Mouse (Mus musculus) forebrain, embryonic 14.5 days (tissue): Measurements from ENCODE around the gene Xylt1. TPM values are rescaled to one million over a fixed set of nuclear protein-coding genes. Genes with fewer than 3 reads are reported as not detected.

Source experiments
- ATAC-seq: fragments of 200-750 bp; cut with Nextera tagmentation; 2 replicates; pipeline ENCODE4 v1.8.0; 2017; ENCODE audit warnings: mild to moderate bottlenecking, moderate library complexity
- DNase-seq: peaks from one replicate; pipeline ENCODE4 v3.0.0-alpha.2; 2015; ENCODE audit warnings: low spot score
- H3K27ac ChIP-seq: fragments of 300-500 bp; sonication (generic); 2 replicates; pipeline ENCODE4 v1.5.1; 2014; ENCODE audit warnings: low read depth, mild to moderate bottlenecking, control low read depth, low read length, moderate library complexity
- H3K27me3 ChIP-seq: fragments of 300-500 bp; sonication (generic); replicated peaks from 2 replicates; pipeline ENCODE4 v1.6.1; 2014; ENCODE audit warnings: low read length, control low read depth, mixed read lengths; ENCODE audit not compliant: control insufficient read depth, insufficient read depth
- H3K36me3 ChIP-seq: fragments of 300-500 bp; sonication (generic); 2 replicates; pipeline ENCODE4 v1.6.1; 2014; ENCODE audit warnings: low read length, control low read depth; ENCODE audit not compliant: control insufficient read depth, insufficient read depth
- H3K4me1 ChIP-seq: fragments of 300-500 bp; sonication (generic); 2 replicates; pipeline ENCODE4 v1.6.1; 2014; ENCODE audit warnings: antibody characterized with exemption, low read length, control low read depth; ENCODE audit not compliant: control insufficient read depth, insufficient read depth
- H3K4me2 ChIP-seq: fragments of 300-500 bp; sonication (generic); 2 replicates; pipeline ENCODE4 v1.6.1; 2014; ENCODE audit warnings: mild to moderate bottlenecking, control low read depth, low read length
- H3K4me3 ChIP-seq: fragments of 300-500 bp; sonication (generic); 2 replicates; pipeline ENCODE4 v1.5.1; 2014; ENCODE audit warnings: low read depth, low read length, control low read depth
- H3K9ac ChIP-seq: fragments of 300-500 bp; sonication (generic); 2 replicates; pipeline ENCODE4 v1.6.1; 2014; ENCODE audit warnings: mild to moderate bottlenecking, low read length, control low read depth, moderate library complexity
- H3K9me3 ChIP-seq: fragments of 300-500 bp; sonication (generic); replicated peaks from 2 replicates; pipeline ENCODE4 v1.6.1; 2016; ENCODE audit warnings: low read length, control low read depth, mixed read lengths; ENCODE audit not compliant: control insufficient read depth
- WGBS: fragments of 180-500 bp; shearing (Covaris S2); extraction: QIAGEN DNeasy Blood & Tissue Kit; methylation state at CpG from one replicate; pipeline ENCODE4 v1.1.7; 2014; 5-methylcytosine and 5-hydroxymethylcytosine counted together
- polyA plus RNA-seq: library from polyadenylated mRNA; unstranded; fragments of >200 nt; fragmentation: Nextera tagmentation; extraction: Ambion mirVana; gene quantifications from 2 replicates; pipeline ENCODE4 v1.2.1, GENCODE M21; 2014

Gene Xylt1
- polyA plus RNA-seq, 1 experiment from 2014 or later, result 1.5 TPM

DNA sequence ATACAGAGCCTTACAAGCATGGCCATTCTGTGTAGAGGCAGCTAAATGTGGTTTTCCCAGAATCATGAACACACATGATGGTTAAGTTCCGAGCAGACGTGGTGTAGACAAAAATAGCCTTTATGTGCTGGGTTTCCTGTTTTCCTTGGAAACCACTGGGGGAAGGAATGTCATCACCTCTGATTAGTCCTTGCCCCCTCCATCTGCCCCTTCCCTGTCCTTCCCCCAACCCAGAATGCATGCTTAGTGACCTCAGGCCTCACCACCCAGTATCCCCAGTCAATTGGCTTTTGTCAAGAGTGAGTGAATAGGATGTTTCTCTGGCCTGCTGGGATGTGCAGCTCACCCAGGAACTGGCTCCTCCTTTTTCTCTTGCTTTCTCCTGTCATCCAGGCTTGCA lies 93.5 kb downstream of the Xylt1 start:
- H3K27me3 ChIP-seq, result no peaks in the 10 kb centered on the region
- DNase-seq (no peak), ATAC-seq (no peak)
- 12% methylated on average over 2 of the region's 2 CpGs for WGBS
- no peaks in the 10 kb centered on the region for H3K9me3 ChIP-seq
- H3K9ac ChIP-seq, result no peak overlapping the region
- H3K4me1 ChIP-seq, result peaks cover 33% of the 10 kb centered on the region
- no peaks in the 10 kb centered on the region for H3K36me3 ChIP-seq
- H3K4me3 ChIP-seq, result no peak overlapping the region
- H3K4me2 ChIP-seq, result no peak overlapping the region
- H3K27ac ChIP-seq, result no peak overlapping the region

GRCm38 (mm10) chr7:117475106-117475505 lies 94.3 kb downstream of the Xylt1 start:
- Histone ChIP-seq H3K4me1 (peaks cover 33% of the 10 kb centered on the region), H3K9me3 (no peaks in the 10 kb centered on the region), H3K27me3 (no peaks in the 10 kb centered on the region), H3K9ac (no peak overlapping the region), H3K36me3 (no peaks in the 10 kb centered on the region), H3K4me3 (no peak overlapping the region), H3K4me2 (no peak overlapping the region), H3K27ac (no peak overlapping the region)
- WGBS, result 63% methylated on average over 4 of the region's 4 CpGs
- ATAC-seq (no peak), DNase-seq (no peak)

GRCm38 (mm10) chr7:117478937-117479336 lies 98.2 kb downstream of the Xylt1 start:
- DNase-seq (no peak), ATAC-seq (no peak)
- Histone ChIP-seq H3K27me3 (no peaks in the 10 kb centered on the region), H3K9ac (no peak overlapping the region), H3K27ac (no peak overlapping the region), H3K36me3 (no peaks in the 10 kb centered on the region), H3K4me3 (no peak overlapping the region), H3K9me3 (no peaks in the 10 kb centered on the region), H3K4me2 (no peak overlapping the region), H3K4me1 (peaks cover 10% of the 10 kb centered on the region; the same call in 1 of the 2 replicates)
- WGBS, result 10% methylated on average over 1 of the region's 1 CpGs

- H3K9ac ChIP-seq, result no peak overlapping the region
- H3K9me3 ChIP-seq, result no peaks in the 10 kb centered on the region
- H3K27ac ChIP-seq, result no peak overlapping the region
- no peak overlapping the region for H3K4me2 ChIP-seq
- H3K4me3 ChIP-seq, result no peak overlapping the region
- DNase-seq (no peak), ATAC-seq (no peak)
- WGBS, result 66% methylated on average over 5 of the region's 5 CpGs
- H3K36me3 ChIP-seq, result no peaks in the 10 kb centered on the region
- no peaks in the 10 kb centered on the region for H3K4me1 ChIP-seq
- H3K27me3 ChIP-seq, result no peaks in the 10 kb centered on the region
These were observed 100.1 kb downstream of the Xylt1 start for GRCm38 (mm10) chr7:117480831-117481230.

DNA sequence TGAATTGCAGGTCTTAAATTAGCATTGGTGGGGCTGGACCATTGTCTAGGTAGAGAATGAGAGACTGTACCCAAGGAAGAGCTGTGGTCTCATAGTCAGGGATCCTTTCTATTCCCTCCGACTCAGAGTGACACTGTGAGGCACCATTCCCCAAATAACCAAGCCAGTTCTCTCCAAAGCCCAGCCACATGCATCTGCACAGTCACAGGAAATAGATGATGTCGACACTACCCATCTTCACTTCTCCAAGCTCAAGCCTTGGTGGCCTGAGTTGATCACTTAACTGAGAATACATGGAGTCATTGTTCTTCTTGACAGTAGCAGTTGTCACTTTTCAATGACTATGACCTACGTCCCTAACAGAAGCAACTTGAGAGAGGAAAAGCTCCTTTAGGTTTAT lies 100.6 kb downstream of the Xylt1 start:
- no peak overlapping the region for H3K9ac ChIP-seq
- H3K4me3 ChIP-seq, result no peak overlapping the region
- no peak for ATAC-seq
- WGBS, result 91% methylated on average over 3 of the region's 3 CpGs
- no peaks in the 10 kb centered on the region for H3K36me3 ChIP-seq
- no peak for DNase-seq
- H3K9me3 ChIP-seq, result no peaks in the 10 kb centered on the region
- no peaks in the 10 kb centered on the region for H3K27me3 ChIP-seq
- H3K4me1 ChIP-seq, result no peaks in the 10 kb centered on the region
- H3K27ac ChIP-seq, result no peak overlapping the region
- no peak overlapping the region for H3K4me2 ChIP-seq

GRCm38 (mm10) chr7:117482701-117483100 lies 101.9 kb downstream of the Xylt1 start:
- 84% methylated on average over 2 of the region's 2 CpGs for WGBS
- H3K27ac ChIP-seq, result no peak overlapping the region

DNA sequence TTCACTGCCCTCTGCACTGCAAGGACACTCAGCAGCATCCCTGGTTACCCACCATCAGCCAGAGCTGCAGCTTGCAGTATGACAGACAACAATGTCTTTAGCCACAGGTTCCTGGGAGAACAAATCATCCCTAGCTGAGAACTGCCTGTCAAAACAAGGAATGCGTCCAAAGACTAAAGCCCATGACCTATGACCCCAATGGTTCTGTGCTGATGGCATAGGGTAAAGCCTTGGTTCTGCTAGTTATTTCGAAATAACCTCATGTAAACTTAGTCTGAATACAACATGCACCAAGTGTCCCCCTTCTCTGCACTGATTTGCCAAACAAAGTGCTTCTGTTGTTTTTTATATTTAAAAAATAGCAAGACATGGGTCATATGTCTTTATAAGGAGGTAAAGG lies 103.8 kb downstream of the Xylt1 start:
- Histone ChIP-seq H3K27me3 (no peaks in the 10 kb centered on the region), H3K4me3 (no peak overlapping the region), H3K36me3 (no peaks in the 10 kb centered on the region), H3K4me1 (no peaks in the 10 kb centered on the region), H3K4me2 (no peak overlapping the region), H3K27ac (no peak overlapping the region), H3K9ac (no peak overlapping the region), H3K9me3 (no peaks in the 10 kb centered on the region)
- ATAC-seq (no peak), DNase-seq (no peak)
- WGBS, result 90% methylated on average over 2 of the region's 2 CpGs

More at GRCm38 (mm10) chr7:117482701-117483100, 101.9 kb downstream of the Xylt1 start:
- no peak overlapping the region for H3K9ac ChIP-seq
- H3K4me1 ChIP-seq, result no peaks in the 10 kb centered on the region
- ATAC-seq (no peak), DNase-seq (no peak)
- no peaks in the 10 kb centered on the region for H3K27me3 ChIP-seq
- H3K9me3 ChIP-seq, result no peaks in the 10 kb centered on the region
- no peaks in the 10 kb centered on the region for H3K36me3 ChIP-seq
- no peak overlapping the region for H3K4me2 ChIP-seq
- H3K4me3 ChIP-seq, result no peak overlapping the region

- 87% methylated on average over 7 of the region's 7 CpGs for WGBS
- Histone ChIP-seq H3K9me3 (no peaks in the 10 kb centered on the region), H3K9ac (no peak overlapping the region), H3K27me3 (no peaks in the 10 kb centered on the region), H3K27ac (no peak overlapping the region), H3K4me2 (no peak overlapping the region), H3K4me3 (no peak overlapping the region), H3K4me1 (no peaks in the 10 kb centered on the region), H3K36me3 (no peaks in the 10 kb centered on the region)
- no peak for DNase-seq
- no peak for ATAC-seq
These were observed 104.3 kb downstream of the Xylt1 start for GRCm38 (mm10) chr7:117484989-117485536.

- 86% methylated on average over 7 of the region's 7 CpGs for WGBS
- Histone ChIP-seq H3K27me3 (no peaks in the 10 kb centered on the region), H3K4me1 (no peaks in the 10 kb centered on the region), H3K4me3 (no peak overlapping the region), H3K9me3 (no peaks in the 10 kb centered on the region), H3K27ac (no peak overlapping the region), H3K36me3 (no peaks in the 10 kb centered on the region), H3K9ac (no peak overlapping the region), H3K4me2 (no peak overlapping the region)
- no peak for ATAC-seq
- DNase-seq, result no peak
These were observed 105.8 kb downstream of the Xylt1 start for GRCm38 (mm10) chr7:117486425-117487172.
